8 mouse cellular contexts compared by ENCODE assay signal in the genomic region with DNA sequence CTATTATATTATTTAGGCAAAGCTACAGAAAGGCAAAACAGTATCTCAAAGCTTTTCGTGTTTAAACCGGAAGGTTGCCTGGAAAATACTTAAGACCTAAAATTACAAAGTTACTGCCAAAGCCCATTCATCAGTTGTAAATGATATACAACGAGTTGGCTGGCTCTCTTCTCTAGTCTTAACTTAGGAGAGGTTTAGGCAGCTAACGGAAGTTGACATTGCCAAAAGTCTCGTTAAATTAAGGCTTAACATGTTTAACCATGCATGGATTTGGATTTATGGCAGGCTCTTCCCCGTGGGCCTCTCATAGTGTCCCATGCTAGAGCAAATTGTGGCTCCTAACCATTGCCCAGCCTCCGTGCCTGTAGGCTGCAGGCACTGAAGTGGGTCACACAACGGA. TPM values are rescaled to one million over a fixed set of nuclear protein-coding genes. Genes with fewer than 3 reads are reported as not detected.
DNase-seq lines count a peak whose midpoint lies in the region; ATAC-seq and TF ChIP-seq lines count a peak whose summit lies in the region.

No protein-coding gene starts in this region.

- no peaks in the 10 kb centered on the region for H3K9me3 ChIP-seq in ES-Bruce4 (replicated peaks; ENCODE audit: control insufficient read depth, insufficient read depth, low read length, poor library complexity, severe bottlenecking)
- H3K9me3 ChIP-seq in hindbrain, embryonic 10.5 days = no peaks in the 10 kb centered on the region
- H3K9me3 ChIP-seq in liver, postnatal 0 days (ENCODE audit: low read length) = no peaks in the 10 kb centered on the region

- H3K36me3 ChIP-seq in ES-Bruce4 (ENCODE audit: control insufficient read depth, insufficient read depth, low read length, poor library complexity, severe bottlenecking) = peaks cover 40% of the 10 kb centered on the region
- H3K36me3 ChIP-seq in hindbrain, embryonic 10.5 days = peaks cover 40% of the 10 kb centered on the region
- peaks cover 39% of the 10 kb centered on the region for H3K36me3 ChIP-seq in liver, postnatal 0 days (replicated peaks; ENCODE audit: insufficient read depth, low read length)

- TF ChIP-seq EP300 in ES-Bruce4 (IDR thresholded peaks at IDR 0.05; ENCODE audit: insufficient read depth, low read depth, low read length) = no peak
- TF ChIP-seq EP300 in liver, postnatal 0 days (IDR thresholded peaks at IDR 0.05; ENCODE audit: low read depth) = no peak

- H3K27me3 ChIP-seq in ES-Bruce4 (ENCODE audit: control insufficient read depth, insufficient read depth, low read length, poor library complexity, severe bottlenecking) = no peaks in the 10 kb centered on the region
- H3K27me3 ChIP-seq in hindbrain, embryonic 10.5 days (ENCODE audit: insufficient read depth, poor library complexity, severe bottlenecking) = no peaks in the 10 kb centered on the region
- H3K27me3 ChIP-seq in liver, postnatal 0 days (ENCODE audit: insufficient read depth, low read length) = no peaks in the 10 kb centered on the region

- no peak overlapping the region for H3K27ac ChIP-seq in ES-Bruce4 (ENCODE audit: insufficient read depth, low read length)
- H3K27ac ChIP-seq in hindbrain, embryonic 10.5 days = peak overlapping the region; percentile 94
- H3K27ac ChIP-seq in liver, postnatal 0 days (ENCODE audit: low read depth) = peak overlapping the region; percentile 95

- no peaks in the 10 kb centered on the region for H3K4me1 ChIP-seq in ES-Bruce4 (ENCODE audit: control insufficient read depth, insufficient read depth, low read length)
- peaks cover 20% of the 10 kb centered on the region for H3K4me1 ChIP-seq in hindbrain, embryonic 10.5 days (replicated peaks)
- peaks cover 20% of the 10 kb centered on the region for H3K4me1 ChIP-seq in liver, postnatal 0 days (ENCODE audit: insufficient read depth)

- TF ChIP-seq CTCF in ES-Bruce4 (IDR thresholded peaks at IDR 0.05; ENCODE audit: low read depth, low read length) = no peak
- TF ChIP-seq CTCF in liver, postnatal 0 days (IDR thresholded peaks at IDR 0.05; ENCODE audit: low read depth) = no peak

- peak overlapping the region; percentile 93 for H3K4me2 ChIP-seq in liver, postnatal 0 days (ENCODE audit: low read depth, low read length)

- TF ChIP-seq POLR2A in ES-Bruce4 (IDR thresholded peaks at IDR 0.05; ENCODE audit: insufficient read depth, low read length) = no peak

- peak overlapping the region; percentile 97 for H3K4me3 ChIP-seq in ES-Bruce4 (ENCODE audit: low read depth, low read length)
- peak overlapping the region; percentile 63 for H3K4me3 ChIP-seq in hindbrain, embryonic 10.5 days
- peak overlapping the region; percentile 99 for H3K4me3 ChIP-seq in liver, postnatal 0 days (ENCODE audit: low read depth, low read length)

- intact Hi-C loops in left cerebral cortex, postnatal 10 days (cut with DNase I) = loop anchor here (5.0 kb wide), 2 partner anchors 119 to 179 kb away; no protein-coding TSS in a partner anchor

- no peak for ATAC-seq in liver, postnatal 0 days

- DNase-seq in cerebellum, adult 11-12 months = peak; percentile 26
- no peak for DNase-seq in cerebellum, postnatal 10 days
- peak; percentile 18 for DNase-seq in hindbrain, embryonic 10.5 days (ENCODE audit: low spot score)
- DNase-seq in liver, postnatal 0 days = no peak
- DNase-seq in ovary, postnatal 36 days (ENCODE audit: low spot score) = no peak
- DNase-seq in adrenal gland, postnatal 25 days = no peak
- no peak for DNase-seq in left cerebral cortex, postnatal 10 days (ENCODE audit: extremely low spot score in 1 of 2, low spot score in 2 of 2)

- WGBS in hindbrain, embryonic 10.5 days = 9% methylated on average over 8 of the region's 8 CpGs
- WGBS in liver, postnatal 0 days (ENCODE audit: insufficient replicate concordance) = 8% methylated on average over 8 of the region's 8 CpGs

- peak overlapping the region; percentile 94 for H3K9ac ChIP-seq in ES-Bruce4 (ENCODE audit: low read depth, poor library complexity, severe bottlenecking)
- H3K9ac ChIP-seq in liver, postnatal 0 days (replicated peaks) = peak overlapping the region; percentile 97

RNA-seq across cellular contexts. Expression of a gene that starts 1.3 kb away (rescaled TPM):
- 628 and 653 TPM in 2 replicates for polyA plus RNA-seq in ES-Bruce4 (2011; ENCODE audit: insufficient read depth, insufficient read length, low read depth, missing spikeins)
- 274 and 286 TPM in 2 replicates for polyA plus RNA-seq in hindbrain, embryonic 10.5 days (2016; fragmentation: Nextera tagmentation; extraction: Ambion mirVana)
- polyA plus RNA-seq in liver, postnatal 0 days (2015; fragmentation: Nextera tagmentation; extraction: Ambion mirVana) = 158 and 161 TPM in 2 replicates
- total RNA-seq in adrenal gland, postnatal 25 days (2021) = 289 and 311 TPM in 2 replicates
- total RNA-seq in left cerebral cortex, postnatal 10 days (2021) = 10 to 100 TPM; 82.2 to 85.0 TPM

Comparison
In these comparisons a context has a peak if more than half of its experiments do, and no peak if none do; other contexts are left out.
1. DNase-seq: peak in cerebellum, adult 11-12 months (single experiment) and hindbrain, embryonic 10.5 days (single experiment); none in cerebellum, postnatal 10 days (0 of 2), liver, postnatal 0 days (single experiment), ovary, postnatal 36 days (single experiment), adrenal gland, postnatal 25 days (single experiment) and left cerebral cortex, postnatal 10 days (0 of 2).
2. Peak in every context shown above with its lines, with median percentiles within 50 percentile points of each other: H3K4me3 ChIP-seq.